Mouse (Mus musculus): ENCODE measurements around the gene Serpinb1a.

- TF ChIP-seq TAL1 (IDR thresholded peaks at IDR 0.05; ENCODE audit: low read length) (no peak), GATA1 (IDR thresholded peaks at IDR 0.05; ENCODE audit: low read length) (no peak)
These were observed 9.8 kb upstream of the Serpinb1a start for GRCm38 (mm10) chr13:32860821-32861220.
